Mouse (Mus musculus) forebrain, embryonic 15.5 days (tissue): Measurements from ENCODE around the gene Pgrmc2. TPM values are rescaled to one million over a fixed set of nuclear protein-coding genes. Genes with fewer than 3 reads are reported as not detected.

Experiments used
- ATAC-seq: fragments of 200-750 bp; cut with Nextera tagmentation; replicated peaks from 2 replicates; pipeline ENCODE4 v1.8.0; 2017; ENCODE audit warnings: mild to moderate bottlenecking, moderate TSS enrichment, moderate library complexity
- H3K27ac ChIP-seq: fragments of 300-500 bp; sonication (generic); replicated peaks from 2 replicates; pipeline ENCODE4 v1.5.1; 2015; ENCODE audit warnings: mild to moderate bottlenecking, inconsistent platforms
- H3K27me3 ChIP-seq: fragments of 300-500 bp; sonication (generic); 2 replicates; pipeline ENCODE4 v1.6.1; 2015; ENCODE audit warnings: inconsistent platforms
- H3K36me3 ChIP-seq: fragments of 300-500 bp; sonication (generic); 2 replicates; pipeline ENCODE4 v1.6.1; 2015; ENCODE audit warnings: mild to moderate bottlenecking, inconsistent platforms
- H3K4me1 ChIP-seq: fragments of 300-500 bp; sonication (generic); 2 replicates; pipeline ENCODE4 v1.6.1; 2015; ENCODE audit warnings: inconsistent platforms
- H3K4me2 ChIP-seq: fragments of 300-500 bp; sonication (generic); replicated peaks from 2 replicates; pipeline ENCODE4 v1.6.1; 2015; ENCODE audit warnings: mild to moderate bottlenecking, inconsistent platforms
- H3K4me3 ChIP-seq: fragments of 300-500 bp; sonication (generic); 2 replicates; pipeline ENCODE4 v1.5.1; 2015; ENCODE audit warnings: mild to moderate bottlenecking, inconsistent platforms
- H3K9ac ChIP-seq: fragments of 300-500 bp; sonication (generic); replicated peaks from 2 replicates; pipeline ENCODE4 v1.6.1; 2015; ENCODE audit warnings: mild to moderate bottlenecking, inconsistent platforms
- H3K9me3 ChIP-seq: fragments of 300-500 bp; sonication (generic); 2 replicates; pipeline ENCODE4 v1.6.1; 2016; ENCODE audit warnings: inconsistent platforms
- WGBS: fragments of 180-500 bp; shearing (Covaris S2); methylation state at CpG from one replicate; pipeline ENCODE4 v1.1.7; 2015; ENCODE audit warnings: mixed read lengths; 5-methylcytosine and 5-hydroxymethylcytosine counted together
- polyA plus RNA-seq: library from polyadenylated mRNA; unstranded; fragments of >200 nt; fragmentation: Nextera tagmentation; extraction: Ambion mirVana; gene quantifications from 2 replicates; pipeline ENCODE4 v1.2.1, GENCODE M21; 2015

Gene Pgrmc2
- polyA plus RNA-seq, 1 experiment from 2014 or later, result 32.5 TPM

- no peak for ATAC-seq
- H3K9me3 ChIP-seq, result no peaks in the 10 kb centered on the region
- 89% methylated on average over 2 of the region's 2 CpGs for WGBS
- H3K36me3 ChIP-seq, result no peaks in the 10 kb centered on the region
- H3K4me3 ChIP-seq, result no peak overlapping the region
- H3K9ac ChIP-seq, result no peak overlapping the region
- no peak overlapping the region for H3K27ac ChIP-seq
- no peaks in the 10 kb centered on the region for H3K4me1 ChIP-seq
- H3K4me2 ChIP-seq, result no peak overlapping the region
- H3K27me3 ChIP-seq, result no peaks in the 10 kb centered on the region
These were observed 10.4 kb upstream of the Pgrmc2 start for GRCm38 (mm10) chr3:41093210-41093609.

GRCm38 (mm10) chr3:41092311-41092710 is 9.5 kb upstream of the Pgrmc2 start:
- no peak overlapping the region for H3K4me2 ChIP-seq
- no peaks in the 10 kb centered on the region for H3K4me1 ChIP-seq
- no peaks in the 10 kb centered on the region for H3K36me3 ChIP-seq
- H3K4me3 ChIP-seq, result no peak overlapping the region
- no peak overlapping the region for H3K27ac ChIP-seq
- no peaks in the 10 kb centered on the region for H3K27me3 ChIP-seq
- H3K9ac ChIP-seq, result no peak overlapping the region
- no peaks in the 10 kb centered on the region for H3K9me3 ChIP-seq
- no peak for ATAC-seq
- 87% methylated on average over 4 of the region's 4 CpGs for WGBS

- H3K4me1 ChIP-seq, result no peaks in the 10 kb centered on the region
- WGBS, result 73% methylated on average over 2 of the region's 2 CpGs
- no peak for ATAC-seq
- H3K9ac ChIP-seq, result no peak overlapping the region
- H3K4me3 ChIP-seq, result no peak overlapping the region
- no peaks in the 10 kb centered on the region for H3K27me3 ChIP-seq
- no peaks in the 10 kb centered on the region for H3K9me3 ChIP-seq
- no peak overlapping the region for H3K27ac ChIP-seq
- H3K36me3 ChIP-seq, result no peaks in the 10 kb centered on the region
- H3K4me2 ChIP-seq, result no peak overlapping the region
These were observed 8.0 kb upstream of the Pgrmc2 start for GRCm38 (mm10) chr3:41090839-41091238.

- no peak for ATAC-seq
These were observed 4.2 kb upstream of the Pgrmc2 start for GRCm38 (mm10) chr3:41087071-41087470.

GRCm38 (mm10) chr3:41084421-41084820 is 1.6 kb upstream of the Pgrmc2 start:
- H3K4me2 ChIP-seq, result peak overlapping the region; percentile 69
- H3K4me3 ChIP-seq, result peak overlapping the region; percentile 99; the same call in 1 of the 2 replicates
- WGBS, result 89% methylated on average over 5 of the region's 5 CpGs

More at GRCm38 (mm10) chr3:41087071-41087470, 4.2 kb upstream of the Pgrmc2 start:
- Histone ChIP-seq H3K9me3 (no peaks in the 10 kb centered on the region), H3K36me3 (no peaks in the 10 kb centered on the region), H3K27me3 (no peaks in the 10 kb centered on the region), H3K4me2 (no peak overlapping the region), H3K27ac (no peak overlapping the region), H3K9ac (no peak overlapping the region), H3K4me1 (0 out of 2 replicates have a peak, but pooled peaks cover 4% of the 10 kb centered on the region), H3K4me3 (no peak overlapping the region)

GRCm38 (mm10) chr3:41083790-41084112 is 905 bp upstream of the Pgrmc2 start:
- Histone ChIP-seq H3K4me3 (peak overlapping the region; percentile 99), H3K27ac (peak overlapping the region; percentile 95), H3K36me3 (no peaks in the 10 kb centered on the region), H3K27me3 (no peaks in the 10 kb centered on the region), H3K4me1 (peaks cover 23% of the 10 kb centered on the region), H3K9ac (peak overlapping the region; percentile 73), H3K4me2 (peak overlapping the region; percentile 69), H3K9me3 (no peaks in the 10 kb centered on the region)
- peak; percentile 28 for ATAC-seq
- WGBS, result 2% methylated on average over 6 of the region's 6 CpGs

More at GRCm38 (mm10) chr3:41084421-41084820, 1.6 kb upstream of the Pgrmc2 start:
- Histone ChIP-seq H3K27me3 (no peaks in the 10 kb centered on the region), H3K9ac (no peak overlapping the region), H3K27ac (no peak overlapping the region), H3K9me3 (no peaks in the 10 kb centered on the region), H3K36me3 (no peaks in the 10 kb centered on the region), H3K4me1 (peaks cover 23% of the 10 kb centered on the region)
- ATAC-seq, result no peak

- under 1% methylated on average over 43 of the region's 43 CpGs for WGBS
- Histone ChIP-seq H3K4me3 (peak overlapping the region; percentile 99), H3K27ac (peak overlapping the region; percentile 95), H3K4me1 (peaks cover 23% of the 10 kb centered on the region), H3K9me3 (no peaks in the 10 kb centered on the region), H3K4me2 (peak overlapping the region; percentile 62), H3K36me3 (no peaks in the 10 kb centered on the region), H3K9ac (peak overlapping the region; percentile 87), H3K27me3 (no peaks in the 10 kb centered on the region)
- peak; percentile 74 for ATAC-seq
These were observed 344 bp downstream of the Pgrmc2 start for GRCm38 (mm10) chr3:41082520-41082884.

GRCm38 (mm10) chr3:41081474-41082301 is 1.2 kb downstream of the Pgrmc2 start:
- Histone ChIP-seq H3K4me1 (peaks cover 23% of the 10 kb centered on the region), H3K9me3 (no peaks in the 10 kb centered on the region), H3K36me3 (no peaks in the 10 kb centered on the region), H3K27ac (peak overlapping the region; percentile 95), H3K27me3 (no peaks in the 10 kb centered on the region), H3K9ac (peak overlapping the region; percentile 87), H3K4me2 (peak overlapping the region; percentile 62), H3K4me3 (peak overlapping the region; percentile 99)
- ATAC-seq, result no peak
- WGBS, result 3% methylated on average over 23 of the region's 23 CpGs

- Histone ChIP-seq H3K4me3 (0 out of 2 replicates have a peak overlapping the region, but pooled peaks have one; percentile 99), H3K4me1 (peaks cover 23% of the 10 kb centered on the region), H3K9me3 (no peaks in the 10 kb centered on the region), H3K4me2 (peak overlapping the region; percentile 62), H3K36me3 (no peaks in the 10 kb centered on the region), H3K9ac (no peak overlapping the region), H3K27me3 (no peaks in the 10 kb centered on the region), H3K27ac (no peak overlapping the region)
- 40% methylated on average over 3 of the region's 3 CpGs for WGBS
- ATAC-seq, result no peak
These were observed 2.1 kb downstream of the Pgrmc2 start for GRCm38 (mm10) chr3:41080724-41081123.

- no peak overlapping the region for H3K4me3 ChIP-seq
- no peak for ATAC-seq
- no peaks in the 10 kb centered on the region for H3K36me3 ChIP-seq
- no peak overlapping the region for H3K4me2 ChIP-seq
- 94% methylated on average over 2 of the region's 2 CpGs for WGBS
- H3K9ac ChIP-seq, result no peak overlapping the region
- no peaks in the 10 kb centered on the region for H3K9me3 ChIP-seq
- no peak overlapping the region for H3K27ac ChIP-seq
- no peaks in the 10 kb centered on the region for H3K27me3 ChIP-seq
- peaks cover 19% of the 10 kb centered on the region for H3K4me1 ChIP-seq
These were observed 4.2 kb downstream of the Pgrmc2 start for GRCm38 (mm10) chr3:41078673-41079072.

GRCm38 (mm10) chr3:41075376-41075775 is 7.5 kb downstream of the Pgrmc2 start:
- 75% methylated on average over 8 of the region's 8 CpGs for WGBS
- Histone ChIP-seq H3K4me2 (no peak overlapping the region), H3K9ac (no peak overlapping the region), H3K4me3 (no peak overlapping the region), H3K27ac (no peak overlapping the region), H3K27me3 (no peaks in the 10 kb centered on the region), H3K9me3 (no peaks in the 10 kb centered on the region), H3K4me1 (peaks cover 8% of the 10 kb centered on the region), H3K36me3 (no peaks in the 10 kb centered on the region)
- ATAC-seq, result no peak

GRCm38 (mm10) chr3:41070519-41070918 is 12.3 kb downstream of the Pgrmc2 start:
- Histone ChIP-seq H3K4me2 (no peak overlapping the region), H3K27ac (no peak overlapping the region), H3K4me3 (no peak overlapping the region), H3K27me3 (no peaks in the 10 kb centered on the region), H3K4me1 (peaks cover 5% of the 10 kb centered on the region; the same call in 1 of the 2 replicates), H3K36me3 (peaks cover 12% of the 10 kb centered on the region; the same call in 1 of the 2 replicates), H3K9ac (no peak overlapping the region), H3K9me3 (no peaks in the 10 kb centered on the region)
- no peak; the same call in 1 of the 2 replicates for ATAC-seq
- WGBS, result 78% methylated on average over 2 of the region's 2 CpGs
